In genomic region chr1:180364005-180364404, GRCm38 (mm10) we compare ENCODE assay signal across 9 mouse cellular contexts. TPM values are rescaled to one million over a fixed set of nuclear protein-coding genes. Genes with fewer than 3 reads are reported as not detected.
DNase-seq lines count a peak whose midpoint lies in the region; ATAC-seq lines count a peak whose summit lies in the region.
"Had no signal": no experiment of that assay in that cellular context is flagged by ENCODE, and none has a peak within 500 bp of the region (broad histone marks: within the 10 kb centered on the region; RNA-seq: fewer than 3 reads in every experiment).

No protein-coding gene starts in this region.

- no peak for ATAC-seq in midbrain, embryonic 13.5 days
- no peak for ATAC-seq in midbrain, embryonic 11.5 days (ENCODE audit: low FRiP score)
- no peak for ATAC-seq in hindbrain, embryonic 13.5 days (ENCODE audit: low FRiP score)
- ATAC-seq in stomach, embryonic 14.5 days (ENCODE audit: insufficient number of reproducible peaks, insufficient read depth, low FRiP score, low read depth), result no peak

- H3K27ac ChIP-seq in midbrain, embryonic 13.5 days, result peak overlapping the region; percentile 68
- H3K27ac ChIP-seq in midbrain, embryonic 11.5 days (ENCODE audit: low read depth, low read length), result no peak overlapping the region; the same call in 1 of the 2 replicates
- H3K27ac ChIP-seq in hindbrain, embryonic 13.5 days, result peak overlapping the region; percentile 96
- no peak overlapping the region for H3K27ac ChIP-seq in stomach, embryonic 14.5 days (ENCODE audit: low read length)
- H3K27ac ChIP-seq: limb, embryonic 12.5 days had no signal

- H3K4me2 ChIP-seq in midbrain, embryonic 13.5 days (replicated peaks), result peak overlapping the region; percentile 63
- no peak overlapping the region for H3K4me2 ChIP-seq in midbrain, embryonic 11.5 days
- H3K4me2 ChIP-seq in hindbrain, embryonic 13.5 days, result peak overlapping the region; percentile 62
- H3K4me2 ChIP-seq in stomach, embryonic 14.5 days (replicated peaks; ENCODE audit: low read depth, low read length), result peak overlapping the region; percentile 60; the same call in 1 of the 2 replicates

- no peak overlapping the region for H3K9ac ChIP-seq in midbrain, embryonic 13.5 days (replicated peaks)
- no peak overlapping the region for H3K9ac ChIP-seq in midbrain, embryonic 11.5 days (ENCODE audit: low read length)
- peak overlapping the region; percentile 49; the same call in 1 of the 2 replicates for H3K9ac ChIP-seq in hindbrain, embryonic 13.5 days
- H3K9ac ChIP-seq in stomach, embryonic 14.5 days (replicated peaks; ENCODE audit: low read depth, low read length), result no peak overlapping the region
- H3K9ac ChIP-seq: limb, embryonic 12.5 days had no signal

- no peaks in the 10 kb centered on the region for H3K36me3 ChIP-seq in midbrain, embryonic 13.5 days
- H3K36me3 ChIP-seq in midbrain, embryonic 11.5 days (ENCODE audit: control insufficient read depth, insufficient read depth, low read length), result no peaks in the 10 kb centered on the region
- no peaks in the 10 kb centered on the region for H3K36me3 ChIP-seq in hindbrain, embryonic 13.5 days
- H3K36me3 ChIP-seq in stomach, embryonic 14.5 days (ENCODE audit: control insufficient read depth, insufficient read depth, low read length), result no peaks in the 10 kb centered on the region

- H3K27me3 ChIP-seq in midbrain, embryonic 13.5 days, result no peaks in the 10 kb centered on the region
- no peaks in the 10 kb centered on the region for H3K27me3 ChIP-seq in midbrain, embryonic 11.5 days (ENCODE audit: control insufficient read depth, insufficient read depth, low read length)
- H3K27me3 ChIP-seq in hindbrain, embryonic 13.5 days, result no peaks in the 10 kb centered on the region
- H3K27me3 ChIP-seq in stomach, embryonic 14.5 days (ENCODE audit: control insufficient read depth, insufficient read depth, low read length), result no peaks in the 10 kb centered on the region
- H3K27me3 ChIP-seq: limb, embryonic 12.5 days had no signal

- peaks cover 31% of the 10 kb centered on the region for H3K4me1 ChIP-seq in midbrain, embryonic 13.5 days (replicated peaks)
- H3K4me1 ChIP-seq in midbrain, embryonic 11.5 days (ENCODE audit: control insufficient read depth, insufficient read depth, low read length), result no peaks in the 10 kb centered on the region; the same call in 1 of the 2 replicates
- peaks cover 55% of the 10 kb centered on the region for H3K4me1 ChIP-seq in hindbrain, embryonic 13.5 days (replicated peaks)
- peaks cover 30% of the 10 kb centered on the region for H3K4me1 ChIP-seq in stomach, embryonic 14.5 days (ENCODE audit: control insufficient read depth, insufficient read depth, low read length)

- peak overlapping the region; percentile 42 for H3K4me3 ChIP-seq in midbrain, embryonic 13.5 days (replicated peaks)
- no peak overlapping the region for H3K4me3 ChIP-seq in midbrain, embryonic 11.5 days (ENCODE audit: low read depth, low read length)
- H3K4me3 ChIP-seq in hindbrain, embryonic 13.5 days, result peak overlapping the region; percentile 37
- no peak overlapping the region for H3K4me3 ChIP-seq in stomach, embryonic 14.5 days (ENCODE audit: low read depth, low read length)
- H3K4me3 ChIP-seq: limb, embryonic 12.5 days had no signal

- 74% methylated on average over 17 of the region's 17 CpGs for WGBS in midbrain, embryonic 13.5 days
- 86% methylated on average over 17 of the region's 17 CpGs for WGBS in midbrain, embryonic 11.5 days
- WGBS in hindbrain, embryonic 13.5 days, result 66% methylated on average over 17 of the region's 17 CpGs
- 59% methylated on average over 17 of the region's 17 CpGs for WGBS in stomach, embryonic 14.5 days

- no peaks in the 10 kb centered on the region for H3K9me3 ChIP-seq in midbrain, embryonic 13.5 days
- no peaks in the 10 kb centered on the region for H3K9me3 ChIP-seq in midbrain, embryonic 11.5 days (ENCODE audit: control insufficient read depth, low read length)
- no peaks in the 10 kb centered on the region for H3K9me3 ChIP-seq in hindbrain, embryonic 13.5 days
- H3K9me3 ChIP-seq in stomach, embryonic 14.5 days (ENCODE audit: control insufficient read depth, low read depth, low read length), result no peaks in the 10 kb centered on the region
- H3K9me3 ChIP-seq: limb, embryonic 12.5 days had no signal

- DNase-seq in midbrain, embryonic 11.5 days (ENCODE audit: low spot score, missing footprints), result no peak
- peak; percentile 71 for DNase-seq in adrenal gland, postnatal 14 days
- peak; percentile 77 to 80 for DNase-seq in lung, adult 18-20 months
- DNase-seq in embryo, embryonic 9.5 days (ENCODE audit: extremely low spot score), result no peak
- DNase-seq in right cerebral cortex, adult 18-20 months, result no peak

RNA-seq across cellular contexts. Expression of gene Itpkb, which starts 33.7 kb away (rescaled TPM):
- polyA plus RNA-seq in midbrain, embryonic 13.5 days (2015; fragmentation: Nextera tagmentation; extraction: Ambion mirVana), result 2.2 and 2.5 TPM in 2 replicates
- polyA plus RNA-seq in midbrain, embryonic 11.5 days (2014; fragmentation: Nextera tagmentation; extraction: Ambion mirVana), result 1.9 and 2.0 TPM in 2 replicates
- 63.9 and 71.4 TPM in 2 replicates for total RNA-seq in adrenal gland, postnatal 14 days (2021)
- polyA plus RNA-seq in hindbrain, embryonic 13.5 days (2015; fragmentation: Nextera tagmentation; extraction: Ambion mirVana), result 2.6 and 3.4 TPM in 2 replicates
- 10.4 and 10.9 TPM in 2 replicates for polyA plus RNA-seq in stomach, embryonic 14.5 days (2014; fragmentation: Nextera tagmentation; extraction: Ambion mirVana)

Comparison
In these comparisons a context has a peak if more than half of its experiments do, and no peak if none do; other contexts are left out.
1. H3K27ac ChIP-seq: peak in midbrain, embryonic 13.5 days (single experiment) and hindbrain, embryonic 13.5 days (single experiment); none in midbrain, embryonic 11.5 days (single experiment) and stomach, embryonic 14.5 days (single experiment).
2. H3K4me3 ChIP-seq: peak in midbrain, embryonic 13.5 days (single experiment) and hindbrain, embryonic 13.5 days (single experiment); none in midbrain, embryonic 11.5 days (single experiment) and stomach, embryonic 14.5 days (single experiment).
3. DNase-seq: peak in adrenal gland, postnatal 14 days (single experiment) and lung, adult 18-20 months (2 of 2); none in midbrain, embryonic 11.5 days (single experiment), embryo, embryonic 9.5 days (single experiment) and right cerebral cortex, adult 18-20 months (single experiment).